Mouse (Mus musculus) limb, embryonic 12.5 days (tissue): ENCODE results near the gene Egfl6. TPM values are rescaled to one million over a fixed set of nuclear protein-coding genes. Genes with fewer than 3 reads are reported as not detected.

Source experiments
- ATAC-seq: fragments of 200-750 bp; cut with Nextera tagmentation; 2 replicates; pipeline ENCODE4 v1.8.0; 2017; ENCODE audit warnings: low read depth, moderate TSS enrichment; ENCODE audit not compliant: insufficient number of reproducible peaks, insufficient read depth, low FRiP score, low TSS enrichment
- H3K27ac ChIP-seq: fragments of 300-500 bp; sonication (generic); 2 replicates; pipeline ENCODE4 v1.5.1; 2016; ENCODE audit warnings: mild to moderate bottlenecking, moderate library complexity
- H3K27me3 ChIP-seq: fragments of 300-500 bp; sonication (generic); 2 replicates; pipeline ENCODE4 v1.6.1; 2016; ENCODE audit warnings: mild to moderate bottlenecking, moderate library complexity
- H3K36me3 ChIP-seq: fragments of 300-500 bp; sonication (generic); 2 replicates; pipeline ENCODE4 v1.6.1; 2016; ENCODE audit warnings: mild to moderate bottlenecking, moderate library complexity
- H3K4me1 ChIP-seq: fragments of 300-500 bp; sonication (generic); replicated peaks from 2 replicates; pipeline ENCODE4 v1.6.1; 2016
- H3K4me2 ChIP-seq: fragments of 300-500 bp; sonication (generic); 2 replicates; pipeline ENCODE4 v1.6.1; 2016; ENCODE audit warnings: mild to moderate bottlenecking, moderate library complexity
- H3K4me3 ChIP-seq: fragments of 300-500 bp; sonication (generic); replicated peaks from 2 replicates; pipeline ENCODE4 v1.5.1; 2016; ENCODE audit warnings: mild to moderate bottlenecking
- H3K9ac ChIP-seq: fragments of 300-500 bp; sonication (generic); replicated peaks from 2 replicates; pipeline ENCODE4 v1.6.1; 2016; ENCODE audit warnings: mild to moderate bottlenecking, moderate library complexity
- H3K9me3 ChIP-seq: fragments of 300-500 bp; sonication (generic); 2 replicates; pipeline ENCODE4 v1.6.1; 2016; ENCODE audit warnings: mild to moderate bottlenecking, moderate library complexity
- WGBS: fragments of 180-500 bp; shearing (Covaris S2); methylation state at CpG from one replicate; pipeline ENCODE4 v1.1.7; 2016; 5-methylcytosine and 5-hydroxymethylcytosine counted together
- polyA plus RNA-seq: library from polyadenylated mRNA; unstranded; fragments of >200 nt; fragmentation: Nextera tagmentation; extraction: Ambion mirVana; gene quantifications from 2 replicates; pipeline ENCODE4 v1.2.1, GENCODE M21; 2016

Gene Egfl6
- polyA plus RNA-seq, 1 experiment from 2014 or later = 29.1 TPM

GRCm38 (mm10) chrX:166565401-166565800 lies 20.1 kb downstream of the Egfl6 start:
- H3K4me1 ChIP-seq = 0 out of 2 replicates have a peak, but pooled peaks cover 4% of the 10 kb centered on the region

GRCm38 (mm10) chrX:166564900-166565299 lies 20.6 kb downstream of the Egfl6 start:
- Histone ChIP-seq H3K4me2 (no peak overlapping the region), H3K9ac (no peak overlapping the region), H3K27ac (no peak overlapping the region), H3K36me3 (no peaks in the 10 kb centered on the region), H3K4me1 (0 out of 2 replicates have a peak, but pooled peaks cover 4% of the 10 kb centered on the region), H3K4me3 (no peak overlapping the region), H3K9me3 (no peaks in the 10 kb centered on the region), H3K27me3 (peaks cover 16% of the 10 kb centered on the region)
- WGBS = 37% methylated on average over 5 of the region's 5 CpGs
- ATAC-seq = no peak

More at GRCm38 (mm10) chrX:166565401-166565800, 20.1 kb downstream of the Egfl6 start:
- Histone ChIP-seq H3K27ac (no peak overlapping the region), H3K27me3 (peaks cover 16% of the 10 kb centered on the region), H3K9me3 (no peaks in the 10 kb centered on the region), H3K9ac (no peak overlapping the region), H3K4me2 (no peak overlapping the region), H3K4me3 (no peak overlapping the region), H3K36me3 (no peaks in the 10 kb centered on the region)
- no peak for ATAC-seq
- 50% methylated on average over 5 of the region's 5 CpGs for WGBS

GRCm38 (mm10) chrX:166559333-166559732 lies 26.2 kb downstream of the Egfl6 start:
- H3K4me3 ChIP-seq = no peak overlapping the region
- no peak overlapping the region for H3K27ac ChIP-seq
- no peak overlapping the region for H3K4me2 ChIP-seq
- no peaks in the 10 kb centered on the region for H3K9me3 ChIP-seq
- H3K9ac ChIP-seq = no peak overlapping the region
- H3K27me3 ChIP-seq = peaks cover 6% of the 10 kb centered on the region; the same call in 1 of the 2 replicates
- H3K36me3 ChIP-seq = no peaks in the 10 kb centered on the region
- H3K4me1 ChIP-seq = no peaks in the 10 kb centered on the region
- 78% methylated on average over 3 of the region's 3 CpGs for WGBS
- no peak for ATAC-seq

GRCm38 (mm10) chrX:166552355-166552754 lies 33.2 kb downstream of the Egfl6 start:
- peaks cover 15% of the 10 kb centered on the region for H3K27me3 ChIP-seq
- H3K36me3 ChIP-seq = no peaks in the 10 kb centered on the region
- no peak overlapping the region for H3K4me3 ChIP-seq
- ATAC-seq = no peak
- no peaks in the 10 kb centered on the region for H3K9me3 ChIP-seq
- H3K9ac ChIP-seq = no peak overlapping the region
- no peak overlapping the region for H3K4me2 ChIP-seq
- H3K4me1 ChIP-seq = no peaks in the 10 kb centered on the region
- 88% methylated on average over 7 of the region's 7 CpGs for WGBS
- no peak overlapping the region for H3K27ac ChIP-seq

- H3K27ac ChIP-seq = no peak overlapping the region
- peaks cover 14% of the 10 kb centered on the region for H3K27me3 ChIP-seq
- ATAC-seq = no peak
- H3K4me2 ChIP-seq = no peak overlapping the region
- 81% methylated on average over 2 of the region's 2 CpGs for WGBS
- H3K4me3 ChIP-seq = no peak overlapping the region
- no peaks in the 10 kb centered on the region for H3K36me3 ChIP-seq
- H3K9ac ChIP-seq = no peak overlapping the region
- H3K4me1 ChIP-seq = no peaks in the 10 kb centered on the region
- no peaks in the 10 kb centered on the region for H3K9me3 ChIP-seq
Measured at GRCm38 (mm10) chrX:166546495-166546894, 39.0 kb downstream of the Egfl6 start.

- ATAC-seq = no peak
- no peaks in the 10 kb centered on the region for H3K4me1 ChIP-seq
- H3K4me3 ChIP-seq = no peak overlapping the region
- no peak overlapping the region for H3K9ac ChIP-seq
- peaks cover 31% of the 10 kb centered on the region for H3K27me3 ChIP-seq
- H3K27ac ChIP-seq = no peak overlapping the region
- H3K4me2 ChIP-seq = no peak overlapping the region
- no peaks in the 10 kb centered on the region for H3K36me3 ChIP-seq
- H3K9me3 ChIP-seq = no peaks in the 10 kb centered on the region
- 68% methylated on average over 4 of the region's 4 CpGs for WGBS
Measured at GRCm38 (mm10) chrX:166535138-166535537, 50.4 kb downstream of the Egfl6 start.

GRCm38 (mm10) chrX:166533432-166533831 lies 52.1 kb downstream of the Egfl6 start:
- H3K9ac ChIP-seq = no peak overlapping the region
- no peak overlapping the region for H3K4me2 ChIP-seq
- H3K27ac ChIP-seq = no peak overlapping the region
- H3K4me3 ChIP-seq = no peak overlapping the region
- no peaks in the 10 kb centered on the region for H3K4me1 ChIP-seq
- H3K27me3 ChIP-seq = peaks cover 29% of the 10 kb centered on the region
- no peaks in the 10 kb centered on the region for H3K36me3 ChIP-seq
- ATAC-seq = no peak
- no peaks in the 10 kb centered on the region for H3K9me3 ChIP-seq
- WGBS = 81% methylated on average over 4 of the region's 4 CpGs

- Histone ChIP-seq H3K27ac (no peak overlapping the region), H3K4me3 (no peak overlapping the region), H3K4me1 (no peaks in the 10 kb centered on the region), H3K4me2 (no peak overlapping the region), H3K9ac (no peak overlapping the region), H3K27me3 (peaks cover 29% of the 10 kb centered on the region), H3K9me3 (no peaks in the 10 kb centered on the region), H3K36me3 (no peaks in the 10 kb centered on the region)
- no peak for ATAC-seq
- WGBS = 45% methylated on average over 6 of the region's 6 CpGs
Measured at GRCm38 (mm10) chrX:166531671-166532070, 53.8 kb downstream of the Egfl6 start.

GRCm38 (mm10) chrX:166528126-166528525 lies 57.4 kb downstream of the Egfl6 start:
- Histone ChIP-seq H3K4me3 (no peak overlapping the region), H3K4me2 (no peak overlapping the region), H3K36me3 (no peaks in the 10 kb centered on the region), H3K27me3 (peaks cover 19% of the 10 kb centered on the region; the same call in 1 of the 2 replicates), H3K27ac (no peak overlapping the region), H3K9me3 (no peaks in the 10 kb centered on the region), H3K9ac (no peak overlapping the region), H3K4me1 (no peaks in the 10 kb centered on the region)
- ATAC-seq = no peak
- WGBS = 80% methylated on average over 3 of the region's 3 CpGs

- H3K4me1 ChIP-seq = no peaks in the 10 kb centered on the region
- H3K36me3 ChIP-seq = no peaks in the 10 kb centered on the region
- no peaks in the 10 kb centered on the region for H3K9me3 ChIP-seq
- peaks cover 11% of the 10 kb centered on the region; the same call in 1 of the 2 replicates for H3K27me3 ChIP-seq
- no peak overlapping the region for H3K27ac ChIP-seq
- no peak for ATAC-seq
- no peak overlapping the region for H3K9ac ChIP-seq
- 91% methylated on average over 2 of the region's 2 CpGs for WGBS
- H3K4me3 ChIP-seq = no peak overlapping the region
- H3K4me2 ChIP-seq = no peak overlapping the region
Measured at GRCm38 (mm10) chrX:166525637-166526315, 59.7 kb downstream of the Egfl6 start.

- peaks cover 31% of the 10 kb centered on the region for H3K27me3 ChIP-seq
Measured at GRCm38 (mm10) chrX:166520782-166521181, 64.7 kb downstream of the Egfl6 start.

GRCm38 (mm10) chrX:166518345-166518744 lies 67.2 kb downstream of the Egfl6 start, which contains the start of gene Tceanc:
Tceanc (minus strand) TSS chrX:166518567.
- H3K9ac ChIP-seq = no peak within 1 kb of the TSS
- H3K4me1 ChIP-seq = no peaks in the 10 kb centered on the region; the same call in 1 of the 2 replicates
- H3K4me2 ChIP-seq = no peak within 1 kb of the TSS
- H3K4me3 ChIP-seq = no peak within 1 kb of the TSS
- 66% methylated on average over 16 of the region's 16 CpGs for WGBS
- H3K27ac ChIP-seq = no peak within 1 kb of the TSS
- no peaks in the 10 kb centered on the region for H3K9me3 ChIP-seq
- H3K27me3 ChIP-seq = peaks cover 38% of the 10 kb centered on the region
- no peak for ATAC-seq
- no peaks in the 10 kb centered on the region for H3K36me3 ChIP-seq

More at GRCm38 (mm10) chrX:166520782-166521181, 64.7 kb downstream of the Egfl6 start:
- WGBS = 78% methylated on average over 5 of the region's 5 CpGs
- no peak overlapping the region for H3K4me2 ChIP-seq
- H3K9ac ChIP-seq = no peak overlapping the region
- no peaks in the 10 kb centered on the region for H3K4me1 ChIP-seq
- H3K27ac ChIP-seq = no peak overlapping the region
- no peak for ATAC-seq
- H3K36me3 ChIP-seq = no peaks in the 10 kb centered on the region
- H3K9me3 ChIP-seq = no peaks in the 10 kb centered on the region
- no peak overlapping the region for H3K4me3 ChIP-seq
